Mouse (Mus musculus) granulocyte monocyte progenitor cell, adult 5-6 weeks (primary cell): ENCODE measurements around the gene Cacng2. TPM values are rescaled to one million over a fixed set of nuclear protein-coding genes. Genes with fewer than 3 reads are reported as not detected.
"Not testable (repeated sequence)": the region's sequence is repeated elsewhere in the genome, so short reads cannot be mapped to it uniquely, and the experiment has no call there.

Experiments
- ATAC-seq: replicated peaks from 2 replicates; pipeline ENCODE4 v1.8.0; 2016; ENCODE audit warnings: mild to moderate bottlenecking, moderate TSS enrichment, inconsistent platforms; ENCODE audit not compliant: poor library complexity, severe bottlenecking
- total RNA-seq, 2 experiments: library from RNA; stranded (forward) in 1 of 2; stranded (reverse) in 1 of 2; fragments of 200-712, 200-1000 nt in 1 of 2; fragments of >200 nt in 1 of 2; fragmentation: Nextera tagmentation in 1 of 2; gene quantifications; 2 replicates each; pipeline ENCODE4 v1.2.3; 2014 to 2017

The Cacng2 gene
- total RNA-seq, 2 experiments from 2014 or later = not detected

DNA sequence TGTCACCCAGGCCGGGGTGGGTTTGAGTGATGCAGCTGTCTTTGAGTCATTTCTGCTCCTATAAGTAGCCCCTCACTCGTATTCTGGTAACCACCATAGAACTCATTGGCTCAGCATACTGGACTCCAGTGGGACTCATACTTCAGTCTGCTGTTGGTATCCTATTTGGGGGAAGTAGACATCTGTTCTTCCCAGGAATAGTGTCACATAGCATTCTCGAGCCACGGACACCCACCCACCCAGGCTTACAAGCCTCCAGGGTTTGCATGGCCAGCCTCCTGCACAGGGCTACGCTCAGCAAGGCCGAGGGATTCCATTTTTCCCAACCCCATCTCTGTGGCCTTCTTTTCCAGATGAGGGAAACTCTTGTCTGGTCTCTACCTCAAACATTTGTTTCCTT, 93.3 kb downstream of the Cacng2 start:
- no peak for ATAC-seq

- no peak for ATAC-seq
These were observed 95.6 kb downstream of the Cacng2 start for GRCm38 (mm10) chr15:78024211-78024610.

- ATAC-seq = no peak
These were observed 105.8 kb downstream of the Cacng2 start for GRCm38 (mm10) chr15:78014046-78014445.

DNA sequence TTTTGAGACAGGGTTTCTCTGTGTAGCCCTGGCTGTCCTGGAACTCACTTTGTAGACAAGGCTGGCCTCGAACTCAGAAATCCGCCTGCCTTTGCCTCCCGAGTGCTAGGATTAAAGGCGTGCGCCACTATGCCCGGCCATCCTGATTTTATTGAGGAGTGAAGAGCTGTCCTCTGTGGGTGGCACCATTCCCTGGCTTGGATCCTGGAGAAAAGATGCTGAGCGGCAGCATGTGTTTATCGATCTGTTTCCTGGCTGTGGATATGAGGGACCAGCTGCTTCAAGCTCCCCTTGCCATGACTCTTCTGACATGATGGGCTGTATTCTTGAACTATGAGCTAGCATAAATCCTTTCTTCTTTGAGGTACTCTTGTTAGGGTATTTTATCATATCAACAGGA, 111.6 kb downstream of the Cacng2 start:
- not testable (repeated sequence) for ATAC-seq

GRCm38 (mm10) chr15:78003929-78004328, 115.9 kb downstream of the Cacng2 start:
- ATAC-seq = no peak

DNA sequence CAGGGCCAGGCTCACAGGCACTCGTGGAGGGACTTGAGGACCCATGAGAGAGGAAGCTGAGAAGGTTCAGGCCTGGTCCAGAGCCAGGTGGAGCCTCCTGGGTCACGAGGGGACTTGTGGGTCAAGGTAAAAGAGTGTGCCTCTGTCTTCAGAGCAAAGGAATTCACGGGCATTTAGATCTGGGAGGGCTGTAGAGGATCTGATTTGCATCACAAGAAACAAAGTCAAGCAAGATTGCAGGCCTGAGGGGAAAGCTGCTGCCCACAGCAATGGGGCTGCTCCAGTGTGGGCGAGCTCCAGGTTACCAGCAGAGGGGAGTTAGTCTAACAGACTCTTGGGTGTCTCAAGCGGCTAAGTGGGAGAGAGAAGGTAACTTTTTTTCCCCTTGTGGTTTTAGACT, 118.4 kb downstream of the Cacng2 start:
- no peak for ATAC-seq

- ATAC-seq = no peak
These were observed 131.3 kb downstream of the Cacng2 start for GRCm38 (mm10) chr15:77988541-77988940.

GRCm38 (mm10) chr15:77983391-77983790, 136.4 kb downstream of the Cacng2 start:
- no peak for ATAC-seq

DNA sequence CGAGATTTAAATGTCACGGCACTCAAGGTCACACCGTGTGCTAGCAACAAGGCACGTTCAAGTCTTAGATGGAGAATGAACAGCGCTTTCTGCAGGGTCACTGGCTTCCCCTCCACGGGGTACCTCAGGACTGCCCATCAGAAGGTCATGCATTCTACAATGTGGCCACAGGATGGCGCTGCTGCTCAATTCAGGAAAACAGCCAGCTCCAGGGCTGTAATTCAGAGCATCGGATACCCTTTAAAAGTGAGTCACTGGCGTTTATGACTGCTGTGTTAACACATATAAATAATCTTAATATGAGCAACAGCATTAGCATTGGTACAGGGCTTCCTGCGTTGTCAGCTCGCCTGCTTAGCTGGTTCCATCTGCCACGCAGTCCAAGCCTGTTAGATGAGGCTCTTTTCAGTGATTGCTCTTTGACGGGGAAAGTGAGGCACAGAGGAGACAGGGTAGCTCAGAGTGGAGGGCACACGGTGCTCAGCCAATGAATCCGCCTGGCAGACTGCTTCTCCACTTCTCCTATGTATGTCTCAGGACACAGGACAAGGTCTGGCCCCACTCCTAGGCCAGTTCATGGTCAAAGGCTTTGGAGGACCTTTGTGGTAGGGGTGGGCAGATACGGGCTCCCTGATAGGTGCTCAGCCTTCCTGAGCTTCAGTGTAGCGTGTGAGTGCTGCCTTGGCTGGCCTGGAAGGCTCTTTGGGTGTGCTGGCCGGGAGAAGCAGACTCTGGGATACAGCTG, 137.5 kb downstream of the Cacng2 start:
- ATAC-seq = peak; percentile 68

GRCm38 (mm10) chr15:77981181-77981680, 138.6 kb downstream of the Cacng2 start:
- ATAC-seq = no peak

- ATAC-seq = no peak
These were observed 140.4 kb downstream of the Cacng2 start for GRCm38 (mm10) chr15:77979427-77979865.

DNA sequence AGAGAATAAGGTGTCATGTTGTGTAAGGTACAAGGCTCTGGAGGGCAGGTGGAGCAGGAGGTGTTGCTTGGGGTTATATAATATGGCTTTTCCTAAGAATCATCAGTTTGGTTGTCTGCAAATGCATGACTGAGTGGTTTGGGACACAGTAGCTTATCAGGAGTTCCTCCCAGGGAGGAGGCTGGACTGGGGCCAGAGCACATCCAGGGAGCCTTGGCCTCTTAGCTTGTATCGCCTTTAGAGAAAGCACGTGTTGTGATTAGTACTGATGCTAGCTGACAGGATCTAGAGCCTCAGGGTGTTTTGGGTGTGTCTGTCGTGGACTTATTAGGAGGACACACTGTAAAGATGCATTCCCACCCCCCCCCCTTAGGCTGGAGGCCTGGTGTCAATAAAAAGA, 142.2 kb downstream of the Cacng2 start:
- no peak for ATAC-seq

DNA sequence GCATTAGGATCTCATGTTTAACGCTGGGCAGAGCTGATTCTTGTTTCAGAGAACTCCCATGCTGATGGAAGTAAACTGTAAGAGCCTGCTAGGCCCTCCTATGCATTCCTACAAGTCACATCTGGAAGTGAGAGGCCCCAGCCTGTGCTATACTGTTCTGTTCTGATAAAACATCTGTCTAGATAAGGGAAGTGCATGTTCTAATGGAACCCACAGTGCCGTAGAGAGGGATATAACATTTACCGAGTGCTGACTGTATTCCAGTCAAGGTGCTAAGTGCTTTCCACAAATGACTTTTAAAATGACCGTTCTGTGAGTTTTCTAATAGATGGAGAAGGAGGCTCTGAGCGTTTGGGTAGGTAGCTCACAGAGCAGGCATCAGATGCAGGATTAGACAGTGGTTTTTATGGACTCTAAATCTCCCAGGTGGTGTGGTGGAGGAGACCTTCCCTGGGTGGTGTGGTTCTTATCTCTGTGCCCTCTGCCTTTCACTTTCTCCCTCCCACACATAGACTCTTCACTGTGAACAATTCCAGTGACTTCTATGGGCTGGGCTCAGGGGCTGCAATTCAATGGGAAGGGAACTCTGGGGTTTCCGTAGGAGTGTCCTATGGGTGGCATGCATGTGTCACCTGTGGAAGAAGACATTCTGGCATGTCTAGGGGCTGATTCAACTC, 145.5 kb downstream of the Cacng2 start:
- ATAC-seq = no peak

GRCm38 (mm10) chr15:77970470-77971292, 149.1 kb downstream of the Cacng2 start, which contains the start of gene Eif3d:
TSS of gene Eif3d (minus strand) at chr15:77970813.
- peak; percentile 86 for ATAC-seq

DNA sequence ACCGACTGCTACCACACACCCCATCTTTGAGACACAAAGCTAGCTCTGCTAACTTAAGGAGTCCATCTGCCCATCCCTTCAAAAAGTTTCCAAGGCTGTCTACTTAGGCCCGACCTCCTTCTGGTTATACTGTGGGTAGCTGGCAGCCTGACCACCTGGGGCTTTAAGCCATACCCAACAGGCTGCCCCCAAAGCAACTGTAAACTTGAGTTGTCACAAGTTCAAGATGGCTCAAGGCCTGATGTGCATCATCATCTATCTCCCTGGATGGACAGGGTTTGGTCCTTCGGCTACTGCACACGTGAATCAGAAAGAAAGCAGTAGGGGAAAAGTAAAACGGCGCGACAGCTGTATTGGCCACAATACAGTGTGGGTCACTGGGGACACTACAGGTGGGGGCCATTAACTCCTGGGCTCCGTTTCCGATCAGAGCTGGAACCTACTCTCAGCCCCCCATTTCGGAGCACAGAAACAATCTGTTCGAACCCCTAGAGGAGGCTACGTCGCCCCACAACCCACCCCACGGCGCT, 149.8 kb downstream of the Cacng2 start:
- no peak for ATAC-seq

DNA sequence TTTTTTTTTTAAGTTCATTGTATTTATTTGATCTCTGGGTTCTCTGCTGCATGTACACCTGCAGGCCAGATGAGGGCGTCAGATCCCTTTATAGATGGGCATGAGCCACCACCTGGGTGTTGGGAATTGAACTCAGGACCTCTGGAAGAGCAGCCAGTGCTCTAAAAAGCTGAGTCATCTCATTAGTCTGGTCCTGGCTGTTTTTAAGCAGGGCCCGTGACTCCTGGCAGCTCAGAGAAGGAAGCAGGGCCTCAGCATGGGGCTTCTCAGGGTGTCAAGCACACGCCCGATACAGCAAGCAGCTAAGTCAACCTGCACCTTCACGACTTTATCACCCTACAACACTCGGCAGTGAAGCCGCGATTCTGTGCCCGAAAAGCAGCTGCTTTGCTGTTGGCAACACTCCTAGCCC, 154.7 kb downstream of the Cacng2 start:
- no peak for ATAC-seq

DNA sequence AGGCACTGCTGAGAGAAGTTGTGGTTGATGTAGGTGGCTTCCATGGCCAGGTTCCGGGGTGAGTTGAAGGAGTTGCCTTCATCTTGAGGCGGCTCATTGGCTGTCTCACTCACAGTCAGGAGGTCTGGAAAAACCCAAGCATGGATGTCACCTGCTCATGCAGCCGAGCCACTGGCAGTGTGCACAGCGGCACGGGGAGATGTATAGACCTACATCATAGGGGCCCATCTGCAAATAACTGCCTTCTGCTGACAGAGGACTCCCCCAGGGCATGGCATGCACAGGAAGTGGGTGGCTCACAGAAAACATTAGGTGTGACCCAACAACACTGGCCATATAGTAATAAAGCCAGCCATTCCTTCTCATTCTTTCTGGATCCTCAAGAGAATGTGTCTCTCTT, 157.4 kb downstream of the Cacng2 start:
- ATAC-seq = no peak

DNA sequence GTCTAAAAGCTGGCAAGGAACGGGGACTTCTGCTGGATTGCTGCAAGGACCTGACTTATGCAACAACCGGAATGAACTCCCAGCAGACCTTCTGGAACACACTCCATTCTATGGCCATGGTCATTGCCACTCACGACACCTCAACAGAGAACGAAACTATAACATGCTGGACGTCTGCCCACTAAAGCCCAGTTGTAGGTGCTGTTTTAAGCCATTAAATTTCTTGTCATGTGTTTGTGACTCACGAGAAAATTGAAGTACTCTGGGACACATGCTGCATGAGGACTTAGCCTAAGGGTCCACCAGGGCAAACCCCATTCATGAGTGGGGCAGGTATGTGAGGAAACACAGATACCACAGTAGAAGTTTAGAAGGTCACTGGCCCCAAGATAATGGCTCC, 159.1 kb downstream of the Cacng2 start:
- no peak for ATAC-seq

- no peak for ATAC-seq
These were observed 161.8 kb downstream of the Cacng2 start for GRCm38 (mm10) chr15:77958071-77958470.

DNA sequence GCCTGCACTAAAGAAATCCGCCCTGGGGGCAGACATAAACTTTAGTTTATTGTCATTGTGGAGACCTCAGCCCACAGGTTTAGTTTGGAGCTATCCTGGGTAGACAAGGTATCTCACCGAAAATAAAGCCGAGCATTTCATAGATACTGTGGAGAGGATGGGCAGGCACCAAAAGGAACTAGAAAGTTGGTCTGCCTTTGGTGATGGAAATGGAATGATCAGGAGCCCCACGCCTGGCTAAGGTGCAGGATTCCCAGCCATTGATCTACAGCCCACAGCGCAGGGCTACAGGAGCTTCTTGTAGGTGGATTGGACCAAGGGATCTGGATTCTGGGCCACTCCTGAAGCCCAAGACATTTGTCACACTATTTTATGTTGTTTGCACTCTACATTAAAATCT, 162.2 kb downstream of the Cacng2 start:
- ATAC-seq = no peak
